Mouse (Mus musculus) forebrain, embryonic 14.5 days (tissue): ENCODE results near the gene Ccdc85b. TPM values are rescaled to one million over a fixed set of nuclear protein-coding genes. Genes with fewer than 3 reads are reported as not detected.
A peak's percentile ranks its signal among the peaks of the same experiment; 100 is the strongest.

Experiments
- ATAC-seq: fragments of 200-750 bp; cut with Nextera tagmentation; 2 replicates; pipeline ENCODE4 v1.8.0; 2017; ENCODE audit warnings: mild to moderate bottlenecking, moderate library complexity
- DNase-seq: peaks from one replicate; pipeline ENCODE4 v3.0.0-alpha.2; 2015; ENCODE audit warnings: low spot score
- H3K27ac ChIP-seq: fragments of 300-500 bp; sonication (generic); 2 replicates; pipeline ENCODE4 v1.5.1; 2014; ENCODE audit warnings: low read depth, mild to moderate bottlenecking, control low read depth, low read length, moderate library complexity
- H3K27me3 ChIP-seq: fragments of 300-500 bp; sonication (generic); replicated peaks from 2 replicates; pipeline ENCODE4 v1.6.1; 2014; ENCODE audit warnings: low read length, control low read depth, mixed read lengths; ENCODE audit not compliant: control insufficient read depth, insufficient read depth
- H3K36me3 ChIP-seq: fragments of 300-500 bp; sonication (generic); 2 replicates; pipeline ENCODE4 v1.6.1; 2014; ENCODE audit warnings: low read length, control low read depth; ENCODE audit not compliant: control insufficient read depth, insufficient read depth
- H3K4me1 ChIP-seq: fragments of 300-500 bp; sonication (generic); 2 replicates; pipeline ENCODE4 v1.6.1; 2014; ENCODE audit warnings: antibody characterized with exemption, low read length, control low read depth; ENCODE audit not compliant: control insufficient read depth, insufficient read depth
- H3K4me2 ChIP-seq: fragments of 300-500 bp; sonication (generic); 2 replicates; pipeline ENCODE4 v1.6.1; 2014; ENCODE audit warnings: mild to moderate bottlenecking, control low read depth, low read length
- H3K4me3 ChIP-seq: fragments of 300-500 bp; sonication (generic); 2 replicates; pipeline ENCODE4 v1.5.1; 2014; ENCODE audit warnings: low read depth, low read length, control low read depth
- H3K9ac ChIP-seq: fragments of 300-500 bp; sonication (generic); 2 replicates; pipeline ENCODE4 v1.6.1; 2014; ENCODE audit warnings: mild to moderate bottlenecking, low read length, control low read depth, moderate library complexity
- H3K9me3 ChIP-seq: fragments of 300-500 bp; sonication (generic); replicated peaks from 2 replicates; pipeline ENCODE4 v1.6.1; 2016; ENCODE audit warnings: low read length, control low read depth, mixed read lengths; ENCODE audit not compliant: control insufficient read depth
- WGBS: fragments of 180-500 bp; shearing (Covaris S2); extraction: QIAGEN DNeasy Blood & Tissue Kit; methylation state at CpG from one replicate; pipeline ENCODE4 v1.1.7; 2014; 5-methylcytosine and 5-hydroxymethylcytosine counted together
- polyA plus RNA-seq: library from polyadenylated mRNA; unstranded; fragments of >200 nt; fragmentation: Nextera tagmentation; extraction: Ambion mirVana; gene quantifications from 2 replicates; pipeline ENCODE4 v1.2.1, GENCODE M21; 2014

Ccdc85b gene
- polyA plus RNA-seq, 1 experiment from 2014 or later = 5.9 TPM

GRCm38 (mm10) chr19:5463212-5463611 lies 5.5 kb upstream of the Ccdc85b start:
- WGBS = 87% methylated on average over 9 of the region's 9 CpGs
- peaks cover 58% of the 10 kb centered on the region for H3K36me3 ChIP-seq

GRCm38 (mm10) chr19:5461411-5461810 lies 3.7 kb upstream of the Ccdc85b start:
- Histone ChIP-seq H3K36me3 (peaks cover 42% of the 10 kb centered on the region), H3K27ac (no peak overlapping the region), H3K4me1 (peaks cover 21% of the 10 kb centered on the region), H3K9me3 (no peaks in the 10 kb centered on the region), H3K4me2 (peak overlapping the region; percentile 92), H3K9ac (peak overlapping the region; percentile 80; the same call in 1 of the 2 replicates), H3K4me3 (peak overlapping the region; percentile 81), H3K27me3 (no peaks in the 10 kb centered on the region)
- no peak for DNase-seq
- 81% methylated on average over 6 of the region's 6 CpGs for WGBS
- ATAC-seq = no peak

More at GRCm38 (mm10) chr19:5463212-5463611, 5.5 kb upstream of the Ccdc85b start:
- Histone ChIP-seq H3K4me2 (no peak overlapping the region), H3K27ac (no peak overlapping the region), H3K9ac (no peak overlapping the region), H3K27me3 (no peaks in the 10 kb centered on the region), H3K4me3 (no peak overlapping the region), H3K4me1 (peaks cover 14% of the 10 kb centered on the region), H3K9me3 (no peaks in the 10 kb centered on the region)
- ATAC-seq (no peak), DNase-seq (no peak)

- Histone ChIP-seq H3K4me1 (peaks cover 30% of the 10 kb centered on the region), H3K36me3 (peaks cover 33% of the 10 kb centered on the region), H3K4me3 (peak within 1 kb of the TSS; percentile 81), H3K9ac (peak within 1 kb of the TSS; percentile 80), H3K27me3 (no peaks in the 10 kb centered on the region), H3K4me2 (peak within 1 kb of the TSS; percentile 92), H3K9me3 (no peaks in the 10 kb centered on the region), H3K27ac (peak within 1 kb of the TSS; percentile 55)
- WGBS = 1% methylated on average over 32 of the region's 32 CpGs
- DNase-seq (peak; percentile 94), ATAC-seq (peak; percentile 54)
Measured at GRCm38 (mm10) chr19:5460465-5460911, 2.8 kb upstream of the Ccdc85b start, which contains the start of gene Fibp. Fibp (plus strand) TSS chr19:5460615.

- Histone ChIP-seq H3K27me3 (no peaks in the 10 kb centered on the region), H3K9ac (peak overlapping the region; percentile 80), H3K27ac (peak overlapping the region; percentile 55; the same call in 1 of the 2 replicates), H3K4me1 (peaks cover 34% of the 10 kb centered on the region), H3K4me3 (peak overlapping the region; percentile 81), H3K36me3 (peaks cover 27% of the 10 kb centered on the region), H3K9me3 (no peaks in the 10 kb centered on the region), H3K4me2 (peak overlapping the region; percentile 92)
- no peak for DNase-seq
- 29% methylated on average over 3 of the region's 3 CpGs for WGBS
- ATAC-seq = no peak
Measured at GRCm38 (mm10) chr19:5459896-5460295, 2.2 kb upstream of the Ccdc85b start.

- Histone ChIP-seq H3K36me3 (peaks cover 21% of the 10 kb centered on the region), H3K27ac (no peak overlapping the region), H3K4me2 (no peak overlapping the region), H3K27me3 (no peaks in the 10 kb centered on the region), H3K4me1 (peaks cover 32% of the 10 kb centered on the region), H3K4me3 (no peak overlapping the region), H3K9me3 (no peaks in the 10 kb centered on the region), H3K9ac (no peak overlapping the region)
- ATAC-seq (no peak), DNase-seq (no peak)
- 60% methylated on average over 7 of the region's 7 CpGs for WGBS
Measured at GRCm38 (mm10) chr19:5459019-5459418, 1.3 kb upstream of the Ccdc85b start.

- WGBS = under 1% methylated on average over 64 of the region's 70 CpGs
Measured at GRCm38 (mm10) chr19:5456922-5457745, 560 bp downstream of the Ccdc85b start.

GRCm38 (mm10) chr19:5456241-5456921 lies 1.3 kb downstream of the Ccdc85b start:
- Histone ChIP-seq H3K27ac (peak overlapping the region; percentile 94), H3K9ac (peak overlapping the region; percentile 88), H3K4me1 (peaks cover 29% of the 10 kb centered on the region), H3K4me3 (peak overlapping the region; percentile 74), H3K36me3 (peaks cover 3% of the 10 kb centered on the region; the same call in 1 of the 2 replicates), H3K27me3 (no peaks in the 10 kb centered on the region), H3K9me3 (no peaks in the 10 kb centered on the region), H3K4me2 (peak overlapping the region; percentile 88)
- no peak for ATAC-seq
- no peak for DNase-seq
- WGBS = 4% methylated on average over 26 of the region's 26 CpGs

More at GRCm38 (mm10) chr19:5456922-5457745, 560 bp downstream of the Ccdc85b start:
- Histone ChIP-seq H3K4me2 (peak overlapping the region; percentile 88), H3K9me3 (no peaks in the 10 kb centered on the region), H3K4me1 (peaks cover 30% of the 10 kb centered on the region), H3K36me3 (peaks cover 7% of the 10 kb centered on the region; the same call in 1 of the 2 replicates), H3K27ac (peak overlapping the region; percentile 94), H3K9ac (peak overlapping the region; percentile 88), H3K4me3 (peak overlapping the region; percentile 74), H3K27me3 (no peaks in the 10 kb centered on the region)
- DNase-seq (peak; percentile 97), ATAC-seq (peak; percentile 96)

- Histone ChIP-seq H3K27ac (no peak overlapping the region), H3K36me3 (peaks cover 3% of the 10 kb centered on the region; the same call in 1 of the 2 replicates), H3K4me2 (peak overlapping the region; percentile 88), H3K4me3 (0 out of 2 replicates have a peak overlapping the region, but pooled peaks have one; percentile 74), H3K27me3 (no peaks in the 10 kb centered on the region), H3K4me1 (peaks cover 24% of the 10 kb centered on the region), H3K9me3 (no peaks in the 10 kb centered on the region), H3K9ac (peak overlapping the region; percentile 88)
- no peak for DNase-seq
- no peak for ATAC-seq
- 67% methylated on average over 8 of the region's 8 CpGs for WGBS
Measured at GRCm38 (mm10) chr19:5455568-5455967, 2.1 kb downstream of the Ccdc85b start.
